Mouse (Mus musculus) bone marrow macrophage, adult 2 months (primary cell): ENCODE measurements at regions not wholly inside any gene's neighbourhood (a gene's known extent, or its start where the extent isn't known, plus 50 kb on each side); places are given as distances from the start of the nearest gene placed in this dataset.

ENCODE experiments used
- H3K27ac ChIP-seq: 2 replicates; pipeline ENCODE4 v1.5.1; 2012; ENCODE audit warnings: low read depth, low read length; ENCODE audit not compliant: insufficient read depth
- H3K4me1 ChIP-seq: 2 replicates; pipeline ENCODE4 v1.6.1; 2012; ENCODE audit warnings: low read length; ENCODE audit not compliant: control insufficient read depth, insufficient read depth
- H3K4me3 ChIP-seq: 2 replicates; pipeline ENCODE4 v1.5.1; 2012; ENCODE audit warnings: mild to moderate bottlenecking, low read length, moderate library complexity; ENCODE audit not compliant: insufficient read depth
- CTCF ChIP-seq: IDR thresholded peaks from 2 replicates; pipeline ENCODE4 v1.5.1; 2012; ENCODE audit warnings: low read depth, mild to moderate bottlenecking, low read length, moderate library complexity
- POLR2A ChIP-seq: IDR thresholded peaks from 2 replicates; pipeline ENCODE4 v1.6.1; 2012; ENCODE audit warnings: mild to moderate bottlenecking, low read depth, low read length, borderline replicate concordance

- H3K4me1 ChIP-seq, result no peaks in the 10 kb centered on the region
- H3K4me3 ChIP-seq, result no peak overlapping the region
- H3K27ac ChIP-seq, result no peak overlapping the region
- TF ChIP-seq CTCF (no peak), POLR2A (no peak)
Measured at GRCm38 (mm10) chr2:169365046-169365445, 222.5 kb downstream of the Gm11011 start.

GRCm38 (mm10) chr2:169360272-169360671 lies 227.3 kb downstream of the Gm11011 start:
- H3K27ac ChIP-seq, result no peak overlapping the region
- H3K4me3 ChIP-seq, result no peak overlapping the region
- H3K4me1 ChIP-seq, result no peaks in the 10 kb centered on the region
- TF ChIP-seq POLR2A (no peak), CTCF (no peak)

GRCm38 (mm10) chr2:169357400-169357799 lies 230.1 kb downstream of the Gm11011 start:
- Histone ChIP-seq H3K4me3 (no peak overlapping the region), H3K4me1 (no peaks in the 10 kb centered on the region), H3K27ac (no peak overlapping the region)
- TF ChIP-seq POLR2A (no peak), CTCF (no peak)

GRCm38 (mm10) chr2:169351547-169351946 lies 236.0 kb downstream of the Gm11011 start:
- Histone ChIP-seq H3K27ac (no peak overlapping the region), H3K4me3 (no peak overlapping the region), H3K4me1 (no peaks in the 10 kb centered on the region)
- no peak for TF ChIP-seq CTCF
- no peak for TF ChIP-seq POLR2A

- no peak overlapping the region for H3K27ac ChIP-seq
- no peaks in the 10 kb centered on the region for H3K4me1 ChIP-seq
- TF ChIP-seq POLR2A (no peak), CTCF (no peak)
- no peak overlapping the region for H3K4me3 ChIP-seq
Measured at GRCm38 (mm10) chr2:169346107-169346506, 241.4 kb downstream of the Gm11011 start.

GRCm38 (mm10) chr2:169319521-169319920 lies 268.0 kb downstream of the Gm11011 start:
- TF ChIP-seq POLR2A (no peak), CTCF (no peak)
- Histone ChIP-seq H3K4me3 (no peak overlapping the region), H3K4me1 (no peaks in the 10 kb centered on the region), H3K27ac (no peak overlapping the region)

GRCm38 (mm10) chr2:169314396-169314930 lies 273.1 kb downstream of the Gm11011 start:
- H3K27ac ChIP-seq, result no peak overlapping the region
- no peaks in the 10 kb centered on the region for H3K4me1 ChIP-seq
- TF ChIP-seq POLR2A, result no peak
- TF ChIP-seq CTCF, result no peak
- H3K4me3 ChIP-seq, result no peak overlapping the region

- Histone ChIP-seq H3K4me1 (no peaks in the 10 kb centered on the region), H3K27ac (no peak overlapping the region), H3K4me3 (no peak overlapping the region)
- TF ChIP-seq POLR2A, result no peak
Measured at GRCm38 (mm10) chr2:169311821-169312220, 275.7 kb downstream of the Gm11011 start.

GRCm38 (mm10) chr2:169311356-169311755 lies 276.2 kb downstream of the Gm11011 start:
- TF ChIP-seq POLR2A, result no peak
- TF ChIP-seq CTCF, result no peak
- H3K4me1 ChIP-seq, result no peaks in the 10 kb centered on the region
- H3K27ac ChIP-seq, result no peak overlapping the region
- no peak overlapping the region for H3K4me3 ChIP-seq

- Histone ChIP-seq H3K4me1 (no peaks in the 10 kb centered on the region), H3K27ac (no peak overlapping the region), H3K4me3 (no peak overlapping the region)
- no peak for TF ChIP-seq CTCF
- no peak for TF ChIP-seq POLR2A
Measured at GRCm38 (mm10) chr2:169304360-169304759, 283.2 kb downstream of the Gm11011 start.

- TF ChIP-seq CTCF (no peak), POLR2A (no peak)
- Histone ChIP-seq H3K4me1 (no peaks in the 10 kb centered on the region), H3K27ac (no peak overlapping the region), H3K4me3 (no peak overlapping the region)
Measured at GRCm38 (mm10) chr2:169300966-169301365, 286.6 kb downstream of the Gm11011 start.
